Mouse (Mus musculus): ENCODE results near the gene Gcnt2.
A peak's percentile ranks its signal among the peaks of the same experiment; 100 is the strongest.

Gcnt2 gene

GRCm38 (mm10) chr13:40937586-40937985, 78.0 kb downstream of the Gcnt2 start:
- DNase-seq (ENCODE audit: low spot score in 2 of 2): no peak

GRCm38 (mm10) chr13:40938485-40939357, 79.2 kb downstream of the Gcnt2 start:
- DNase-seq (ENCODE audit: low spot score in 2 of 2): no peak

GRCm38 (mm10) chr13:40943066-40943465, 83.5 kb downstream of the Gcnt2 start:
- DNase-seq (ENCODE audit: low spot score in 2 of 2): no peak

GRCm38 (mm10) chr13:40943936-40944335, 84.4 kb downstream of the Gcnt2 start:
- no peak for DNase-seq (ENCODE audit: low spot score in 2 of 2)

GRCm38 (mm10) chr13:40944346-40944745, 84.8 kb downstream of the Gcnt2 start:
- DNase-seq (ENCODE audit: low spot score in 2 of 2): no peak

- DNase-seq (ENCODE audit: low spot score in 2 of 2): no peak
Measured at GRCm38 (mm10) chr13:40946513-40946912, 87.0 kb downstream of the Gcnt2 start.

- no peak for DNase-seq (ENCODE audit: low spot score in 2 of 2)
Measured at GRCm38 (mm10) chr13:40947538-40948205, 88.1 kb downstream of the Gcnt2 start.

GRCm38 (mm10) chr13:40951386-40951976, 91.9 kb downstream of the Gcnt2 start:
- no peak for DNase-seq (ENCODE audit: low spot score in 2 of 2)

GRCm38 (mm10) chr13:40953231-40953630, 93.7 kb downstream of the Gcnt2 start:
- DNase-seq (ENCODE audit: low spot score in 2 of 2): no peak

- DNase-seq (ENCODE audit: low spot score in 2 of 2): no peak
Measured at GRCm38 (mm10) chr13:40955773-40956172, 96.2 kb downstream of the Gcnt2 start.

- no peak for DNase-seq (ENCODE audit: low spot score in 2 of 2)
Measured at GRCm38 (mm10) chr13:40967609-40968008, 108.1 kb downstream of the Gcnt2 start.

- no peak for DNase-seq (ENCODE audit: low spot score in 2 of 2)
Measured at GRCm38 (mm10) chr13:40968564-40968963, 109.0 kb downstream of the Gcnt2 start.

GRCm38 (mm10) chr13:40969761-40970390, 110.3 kb downstream of the Gcnt2 start:
- no peak for DNase-seq (ENCODE audit: low spot score in 2 of 2)

- no peak for DNase-seq (ENCODE audit: low spot score in 2 of 2)
Measured at GRCm38 (mm10) chr13:40971261-40971660, 111.7 kb downstream of the Gcnt2 start.

- DNase-seq (ENCODE audit: low spot score in 2 of 2): no peak
Measured at GRCm38 (mm10) chr13:40971831-40972230, 112.3 kb downstream of the Gcnt2 start.

GRCm38 (mm10) chr13:40972976-40973375, 113.4 kb downstream of the Gcnt2 start:
- no peak for DNase-seq (ENCODE audit: low spot score in 2 of 2)

- peak in 1 of 2 experiments; percentile 41 for DNase-seq (ENCODE audit: low spot score in 2 of 2)
Measured at GRCm38 (mm10) chr13:40977609-40978008, 118.1 kb downstream of the Gcnt2 start.

- no peak for DNase-seq (ENCODE audit: low spot score in 2 of 2)
Measured at GRCm38 (mm10) chr13:40978652-40979051, 119.1 kb downstream of the Gcnt2 start.

GRCm38 (mm10) chr13:40979321-40979720, 119.8 kb downstream of the Gcnt2 start:
- no peak for DNase-seq (ENCODE audit: low spot score in 2 of 2)

- DNase-seq (ENCODE audit: low spot score in 2 of 2): no peak
Measured at GRCm38 (mm10) chr13:40982759-40983158, 123.2 kb downstream of the Gcnt2 start.

- DNase-seq (ENCODE audit: low spot score in 2 of 2): no peak
Measured at GRCm38 (mm10) chr13:40986081-40986480, 126.5 kb downstream of the Gcnt2 start.

Data from spleen, postnatal 14 days (tissue).